Mouse (Mus musculus) embryonic fibroblast, embryonic 13.5 days (primary cell): Measurements from ENCODE around the gene Mettl26. TPM values are rescaled to one million over a fixed set of nuclear protein-coding genes. Genes with fewer than 3 reads are reported as not detected.

Source experiments
- H3K27ac ChIP-seq: 2 replicates; pipeline ENCODE4 v1.5.1; 2012; ENCODE audit warnings: low read length, control low read depth, inconsistent platforms; ENCODE audit not compliant: insufficient read depth
- H3K4me1 ChIP-seq: 2 replicates; pipeline ENCODE4 v1.6.1; 2011; ENCODE audit warnings: low read length; ENCODE audit not compliant: control insufficient read depth, insufficient read depth
- H3K4me3 ChIP-seq: 2 replicates; pipeline ENCODE4 v1.5.1; 2011; ENCODE audit warnings: mild to moderate bottlenecking, control low read depth, low read length; ENCODE audit not compliant: insufficient read depth
- CTCF ChIP-seq: IDR thresholded peaks from 2 replicates; pipeline ENCODE4 v1.5.1; 2011; ENCODE audit warnings: mild to moderate bottlenecking, control low read depth, low read length, moderate library complexity, borderline replicate concordance; ENCODE audit not compliant: insufficient read depth
- POLR2A ChIP-seq: IDR thresholded peaks from 2 replicates; pipeline ENCODE4 v1.6.1; 2011; ENCODE audit warnings: low read depth, mild to moderate bottlenecking, control low read depth, low read length, moderate library complexity
- polyA plus RNA-seq: library from polyadenylated mRNA; stranded (reverse); fragments of >200 nt; gene quantifications from 2 replicates; pipeline ENCODE4 v1.2.4, GENCODE M21; 2011; ENCODE audit warnings: low read depth; ENCODE audit not compliant: missing spikeins, insufficient read length

Mettl26 gene
- polyA plus RNA-seq, 1 experiment, result 14.4 TPM

DNA sequence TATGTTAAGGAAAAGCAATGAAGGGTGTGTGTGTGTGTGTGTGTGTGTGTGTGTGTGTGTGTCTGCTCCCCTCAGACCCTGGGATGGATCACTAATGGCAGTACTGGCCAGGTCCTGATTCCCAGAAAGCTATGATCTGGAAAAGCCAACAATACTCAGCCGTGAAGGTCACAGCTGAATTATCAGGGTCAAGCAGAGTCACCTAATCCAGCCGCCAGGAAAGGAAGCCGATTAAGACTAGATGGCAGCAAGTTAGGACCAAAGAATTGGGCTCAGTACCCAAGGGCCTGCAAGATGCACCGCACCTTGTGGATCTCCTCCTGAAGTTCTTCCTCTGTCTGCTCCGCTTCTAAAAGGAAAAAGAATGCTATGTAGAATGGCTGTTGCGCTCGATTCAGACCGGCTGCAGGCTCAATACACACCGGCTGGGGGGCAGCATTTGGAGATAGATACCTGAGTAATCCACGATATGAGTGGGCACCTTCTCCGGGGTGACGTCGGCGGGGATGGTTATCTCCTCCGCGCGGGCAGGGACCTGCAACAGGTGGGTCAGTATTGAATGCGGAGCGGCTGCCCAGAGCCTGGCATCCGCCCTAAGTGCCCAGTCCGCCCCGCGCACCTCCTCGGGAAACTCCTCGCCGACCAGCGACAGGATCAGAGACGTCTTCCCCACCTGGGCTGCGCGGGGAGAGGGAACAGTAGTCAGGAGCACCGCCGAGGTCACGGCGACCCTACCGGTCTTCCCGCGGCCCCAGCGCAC, 31.1 kb upstream of the Mettl26 start:
- Histone ChIP-seq H3K4me1 (peaks cover 6% of the 10 kb centered on the region; the same call in 1 of the 2 replicates), H3K27ac (peak overlapping the region; percentile 49), H3K4me3 (peak overlapping the region; percentile 68)
- TF ChIP-seq CTCF (no peak), POLR2A (no peak)

- TF ChIP-seq POLR2A (peak; percentile 82), CTCF (no peak)
- H3K4me3 ChIP-seq, result peak within 1 kb of the TSS; percentile 68
- 0 out of 2 replicates have a peak, but pooled peaks cover 6% of the 10 kb centered on the region for H3K4me1 ChIP-seq
- peak within 1 kb of the TSS; percentile 49 for H3K27ac ChIP-seq
Observed at GRCm38 (mm10) chr17:25844396-25844901, 30.4 kb upstream of the Mettl26 start, which contains the start of gene Rhot2. Gene Rhot2, minus strand, starts transcription at chr17:25844851.

DNA sequence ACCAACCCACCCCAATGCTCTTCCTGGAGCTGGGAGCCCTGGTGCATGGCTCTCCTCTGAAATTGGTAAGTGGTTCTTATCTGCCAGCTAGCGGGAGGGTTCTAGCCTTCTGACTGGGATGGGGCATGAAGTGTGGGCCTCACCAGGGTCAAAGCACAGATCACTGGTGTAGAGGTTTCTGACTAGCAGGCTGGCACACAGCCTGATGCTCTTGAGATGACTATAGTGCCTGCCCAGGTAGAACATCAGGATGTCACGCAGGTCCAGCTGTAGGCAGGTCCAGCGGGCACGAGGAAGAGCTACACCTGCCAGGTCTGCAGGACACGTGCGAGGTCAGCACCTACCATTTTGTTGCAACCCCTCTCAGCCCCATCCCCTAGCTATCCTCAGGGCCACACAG, 14.6 kb upstream of the Mettl26 start:
- TF ChIP-seq POLR2A (no peak), CTCF (no peak)
- H3K4me3 ChIP-seq, result no peak overlapping the region
- H3K27ac ChIP-seq, result no peak overlapping the region
- no peaks in the 10 kb centered on the region for H3K4me1 ChIP-seq

- H3K27ac ChIP-seq, result peak within 1 kb of the TSS; percentile 9; the same call in 1 of the 2 replicates
- H3K4me3 ChIP-seq, result peak within 1 kb of the TSS; percentile 56
- H3K4me1 ChIP-seq, result no peaks in the 10 kb centered on the region
- TF ChIP-seq POLR2A, result peak; percentile 72
- TF ChIP-seq CTCF, result no peak
Observed at GRCm38 (mm10) chr17:25860832-25861703, 13.8 kb upstream of the Mettl26 start, which contains the start of gene Wdr90. Gene Wdr90, minus strand, starts transcription at chr17:25861501.

GRCm38 (mm10) chr17:25861704-25862612, 12.9 kb upstream of the Mettl26 start:
- no peak for TF ChIP-seq CTCF
- TF ChIP-seq POLR2A, result no peak
- peak overlapping the region; percentile 56 for H3K4me3 ChIP-seq
- peak overlapping the region; percentile 9; the same call in 1 of the 2 replicates for H3K27ac ChIP-seq
- H3K4me1 ChIP-seq, result no peaks in the 10 kb centered on the region

DNA sequence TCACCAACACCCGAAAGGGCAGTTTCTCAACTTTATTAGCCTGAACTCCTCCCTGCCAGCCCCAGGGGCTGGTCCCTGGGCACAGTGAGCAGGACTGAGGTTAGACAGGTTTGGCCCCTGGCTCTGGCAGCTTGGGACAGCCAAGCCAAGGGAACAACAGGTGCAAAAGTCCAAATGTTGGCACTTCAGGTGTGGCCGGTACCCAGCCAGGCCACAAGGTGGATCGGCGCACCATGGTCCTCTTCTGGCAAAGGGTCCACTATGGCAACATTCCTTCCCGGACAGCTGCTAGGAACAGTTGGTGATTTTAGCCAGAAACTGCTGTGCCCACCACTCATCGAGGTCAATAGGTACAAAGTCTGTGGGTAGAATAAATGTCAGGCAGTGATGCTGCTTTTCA, 11.2 kb upstream of the Mettl26 start:
- Histone ChIP-seq H3K4me1 (no peaks in the 10 kb centered on the region), H3K27ac (no peak overlapping the region), H3K4me3 (no peak overlapping the region)
- no peak for TF ChIP-seq CTCF
- no peak for TF ChIP-seq POLR2A

DNA sequence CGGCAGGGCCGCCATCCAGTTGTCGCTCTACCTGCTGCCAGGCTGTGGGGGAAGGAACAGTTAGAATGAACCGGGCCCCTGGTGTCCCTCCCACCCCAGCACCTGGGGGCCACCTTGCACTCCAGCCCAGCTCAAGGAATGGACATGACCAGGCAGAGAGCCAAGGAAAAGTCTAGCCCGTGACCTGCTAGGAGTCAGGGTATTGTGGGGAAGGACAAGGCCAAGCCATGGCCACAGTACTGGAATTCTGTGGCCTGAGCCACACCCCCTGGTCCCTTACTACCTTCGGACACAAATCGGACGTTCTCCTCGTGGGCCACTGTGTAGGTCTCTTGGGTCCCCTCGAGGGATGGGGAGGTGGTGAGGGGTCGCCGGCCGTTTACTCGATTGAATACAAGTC, 10.6 kb upstream of the Mettl26 start:
- Histone ChIP-seq H3K27ac (no peak overlapping the region), H3K4me3 (no peak overlapping the region), H3K4me1 (no peaks in the 10 kb centered on the region)
- no peak for TF ChIP-seq CTCF

- H3K4me1 ChIP-seq, result no peaks in the 10 kb centered on the region
- H3K27ac ChIP-seq, result no peak overlapping the region
- no peak overlapping the region for H3K4me3 ChIP-seq
- TF ChIP-seq CTCF, result no peak
- no peak for TF ChIP-seq POLR2A
Observed at GRCm38 (mm10) chr17:25865288-25865687, 9.6 kb upstream of the Mettl26 start.

DNA sequence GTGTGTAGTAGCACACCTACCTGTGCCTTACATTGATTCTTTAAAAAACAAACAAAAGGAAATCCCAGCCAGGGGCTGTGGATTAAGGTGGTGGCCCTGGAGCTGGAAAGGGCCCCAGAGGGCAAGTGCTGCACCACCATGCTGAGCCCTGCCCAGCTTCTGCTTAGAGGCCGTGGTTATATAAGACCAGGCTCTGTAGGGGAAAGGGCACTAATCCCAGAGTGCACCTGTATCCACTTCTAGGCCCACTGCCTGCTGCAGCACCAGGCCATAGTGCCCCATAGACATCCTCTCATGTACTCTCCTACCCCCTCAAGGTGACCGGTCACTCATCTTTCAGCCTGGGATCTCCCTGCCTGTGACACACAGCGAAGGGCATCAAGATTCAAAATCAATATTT, 8.7 kb upstream of the Mettl26 start:
- Histone ChIP-seq H3K27ac (no peak overlapping the region), H3K4me1 (no peaks in the 10 kb centered on the region), H3K4me3 (no peak overlapping the region)
- TF ChIP-seq POLR2A (no peak), CTCF (no peak)
